Mouse (Mus musculus): ENCODE measurements around the gene Gm20503. TPM values are rescaled to one million over a fixed set of nuclear protein-coding genes. Genes with fewer than 3 reads are reported as not detected.
A peak's percentile ranks its signal among the peaks of the same experiment; 100 is the strongest.

Gene Gm20503
- polyA plus RNA-seq, 1 experiment, result 0.08 TPM

DNA sequence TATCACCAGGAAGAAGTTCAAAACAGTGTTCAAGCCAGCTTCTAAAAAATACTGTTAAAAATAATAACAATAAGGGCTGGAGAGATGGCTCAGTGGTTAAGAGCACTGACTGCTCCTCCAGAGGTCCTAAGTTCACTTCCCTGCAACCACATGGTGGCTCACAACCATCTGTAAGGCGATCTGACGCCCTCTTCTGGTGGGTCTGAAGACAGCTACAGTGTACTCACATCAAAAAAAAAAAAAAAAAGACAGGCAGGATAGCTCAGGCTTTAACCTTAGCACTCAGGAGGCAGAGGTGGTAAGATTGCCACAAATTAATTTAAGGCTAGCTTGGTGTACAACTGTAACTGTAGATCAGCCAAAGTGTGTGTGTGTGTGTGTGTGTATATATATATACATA lies 2.4 kb upstream of the Gm20503 start:
- TF ChIP-seq POLR2A (IDR thresholded peaks at IDR 0.05; ENCODE audit: extremely low read depth, insufficient read depth, low read length), result no peak
- peak; percentile 19; the same call in 1 of the 2 replicates for TF ChIP-seq CTCF (IDR thresholded peaks at IDR 0.05; ENCODE audit: extremely low read depth, insufficient read depth, low read length)
- peaks cover 2% of the 10 kb centered on the region for H3K4me1 ChIP-seq (ENCODE audit: control insufficient read depth, insufficient read depth, low read length)
- no peak overlapping the region for H3K4me3 ChIP-seq (ENCODE audit: insufficient read depth, low read length)
- H3K27ac ChIP-seq (ENCODE audit: insufficient read depth, low read length), result no peak overlapping the region

DNA sequence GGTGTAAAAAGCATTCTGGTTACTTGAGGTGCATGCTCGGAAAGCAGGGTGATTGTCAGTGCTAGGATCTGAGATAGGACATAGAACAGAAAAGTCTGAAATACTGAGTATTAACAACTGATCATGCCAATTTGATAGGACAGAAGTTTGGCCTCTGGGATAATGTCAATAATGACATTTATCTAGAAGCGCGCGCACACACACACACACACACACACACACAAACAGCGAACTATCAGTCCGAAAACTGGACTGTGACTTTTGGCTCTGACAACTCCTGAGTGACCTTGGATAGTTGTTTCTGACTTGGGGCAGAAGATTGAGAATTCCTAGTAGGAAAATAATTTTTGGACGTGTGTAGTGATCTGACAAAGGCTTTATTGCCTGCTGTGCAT lies 793 bp downstream of the Gm20503 start:
- Histone ChIP-seq H3K4me1 (ENCODE audit: control insufficient read depth, insufficient read depth, low read length) (peaks cover 7% of the 10 kb centered on the region), H3K4me3 (ENCODE audit: insufficient read depth, low read length) (peak overlapping the region; percentile 56), H3K27ac (ENCODE audit: insufficient read depth, low read length) (no peak overlapping the region)
- TF ChIP-seq POLR2A (IDR thresholded peaks at IDR 0.05; ENCODE audit: extremely low read depth, insufficient read depth, low read length) (no peak), CTCF (IDR thresholded peaks at IDR 0.05; ENCODE audit: extremely low read depth, insufficient read depth, low read length) (no peak)

- TF ChIP-seq POLR2A (IDR thresholded peaks at IDR 0.05; ENCODE audit: extremely low read depth, insufficient read depth, low read length), result no peak
- no peak for TF ChIP-seq CTCF (IDR thresholded peaks at IDR 0.05; ENCODE audit: extremely low read depth, insufficient read depth, low read length)
- peaks cover 7% of the 10 kb centered on the region for H3K4me1 ChIP-seq (ENCODE audit: control insufficient read depth, insufficient read depth, low read length)
- no peak overlapping the region for H3K27ac ChIP-seq (ENCODE audit: insufficient read depth, low read length)
- H3K4me3 ChIP-seq (ENCODE audit: insufficient read depth, low read length), result no peak overlapping the region
Observed at GRCm38 (mm10) chr4:59006211-59006610, 3.2 kb downstream of the Gm20503 start.

- TF ChIP-seq POLR2A (IDR thresholded peaks at IDR 0.05; ENCODE audit: extremely low read depth, insufficient read depth, low read length), result no peak
Observed at GRCm38 (mm10) chr4:59007016-59007415, 4.0 kb downstream of the Gm20503 start.

DNA sequence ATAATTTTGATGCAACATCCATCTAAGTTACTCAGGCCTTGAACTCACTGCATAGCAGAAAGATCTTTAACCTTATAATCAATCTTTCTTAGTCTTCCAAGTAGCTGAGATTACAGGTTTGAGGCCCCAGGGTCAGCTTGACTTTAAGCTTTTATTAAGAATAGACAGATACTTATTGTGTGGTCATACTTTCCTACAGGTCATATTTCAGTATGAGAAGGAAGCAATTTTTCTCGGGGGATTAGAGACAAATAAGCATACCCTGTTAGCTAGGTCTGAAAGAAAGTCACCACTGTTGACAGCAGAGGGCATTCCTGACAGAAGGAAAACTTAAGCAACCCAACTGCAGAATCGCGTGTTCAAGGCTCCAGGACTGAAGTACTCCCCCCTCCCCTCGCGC lies 5.0 kb downstream of the Gm20503 start:
- TF ChIP-seq CTCF (IDR thresholded peaks at IDR 0.05; ENCODE audit: extremely low read depth, insufficient read depth, low read length) (no peak), POLR2A (IDR thresholded peaks at IDR 0.05; ENCODE audit: extremely low read depth, insufficient read depth, low read length) (no peak)
- Histone ChIP-seq H3K4me3 (ENCODE audit: insufficient read depth, low read length) (no peak overlapping the region), H3K4me1 (ENCODE audit: control insufficient read depth, insufficient read depth, low read length) (peaks cover 7% of the 10 kb centered on the region), H3K27ac (ENCODE audit: insufficient read depth, low read length) (no peak overlapping the region)

More at GRCm38 (mm10) chr4:59007016-59007415, 4.0 kb downstream of the Gm20503 start:
- Histone ChIP-seq H3K4me1 (ENCODE audit: control insufficient read depth, insufficient read depth, low read length) (peaks cover 7% of the 10 kb centered on the region), H3K27ac (ENCODE audit: insufficient read depth, low read length) (no peak overlapping the region), H3K4me3 (ENCODE audit: insufficient read depth, low read length) (no peak overlapping the region)

- H3K4me3 ChIP-seq (ENCODE audit: insufficient read depth, low read length), result no peak overlapping the region
- H3K4me1 ChIP-seq (ENCODE audit: control insufficient read depth, insufficient read depth, low read length), result peaks cover 7% of the 10 kb centered on the region
- H3K27ac ChIP-seq (ENCODE audit: insufficient read depth, low read length), result no peak overlapping the region
- no peak for TF ChIP-seq POLR2A (IDR thresholded peaks at IDR 0.05; ENCODE audit: extremely low read depth, insufficient read depth, low read length)
- no peak for TF ChIP-seq CTCF (IDR thresholded peaks at IDR 0.05; ENCODE audit: extremely low read depth, insufficient read depth, low read length)
Observed at GRCm38 (mm10) chr4:59009186-59009585, 6.2 kb downstream of the Gm20503 start.

DNA sequence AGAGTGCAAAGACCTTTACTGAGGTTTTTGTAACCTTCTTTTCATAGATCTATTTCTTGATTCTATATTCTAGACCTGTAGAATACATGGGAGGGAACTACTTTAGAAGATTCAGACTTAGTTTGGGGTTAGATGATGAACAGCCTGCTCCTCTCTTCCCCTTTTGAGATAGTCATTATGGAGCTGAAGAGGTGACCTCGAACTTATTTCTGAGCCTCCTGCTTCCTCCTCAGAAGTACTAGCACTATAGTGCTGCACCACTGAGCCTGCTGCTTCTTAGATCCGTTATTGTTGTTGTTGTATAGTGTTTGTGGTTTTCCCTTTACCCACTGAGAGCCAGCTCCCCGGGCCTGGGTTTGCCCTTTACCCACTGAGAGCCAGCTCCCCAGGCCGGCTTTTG lies 6.7 kb downstream of the Gm20503 start:
- TF ChIP-seq POLR2A (IDR thresholded peaks at IDR 0.05; ENCODE audit: extremely low read depth, insufficient read depth, low read length), result no peak
- Histone ChIP-seq H3K27ac (ENCODE audit: insufficient read depth, low read length) (no peak overlapping the region), H3K4me3 (ENCODE audit: insufficient read depth, low read length) (no peak overlapping the region), H3K4me1 (ENCODE audit: control insufficient read depth, insufficient read depth, low read length) (peaks cover 7% of the 10 kb centered on the region)

GRCm38 (mm10) chr4:59011446-59011845 lies 8.4 kb downstream of the Gm20503 start:
- no peak for TF ChIP-seq POLR2A (IDR thresholded peaks at IDR 0.05; ENCODE audit: extremely low read depth, insufficient read depth, low read length)
- TF ChIP-seq CTCF (IDR thresholded peaks at IDR 0.05; ENCODE audit: extremely low read depth, insufficient read depth, low read length), result no peak
- H3K27ac ChIP-seq (ENCODE audit: insufficient read depth, low read length), result no peak overlapping the region
- no peak overlapping the region for H3K4me3 ChIP-seq (ENCODE audit: insufficient read depth, low read length)
- H3K4me1 ChIP-seq (ENCODE audit: control insufficient read depth, insufficient read depth, low read length), result peaks cover 2% of the 10 kb centered on the region

GRCm38 (mm10) chr4:59015181-59015580 lies 12.2 kb downstream of the Gm20503 start:
- Histone ChIP-seq H3K4me3 (ENCODE audit: insufficient read depth, low read length) (no peak overlapping the region), H3K27ac (ENCODE audit: insufficient read depth, low read length) (no peak overlapping the region), H3K4me1 (ENCODE audit: control insufficient read depth, insufficient read depth, low read length) (no peaks in the 10 kb centered on the region)
- no peak for TF ChIP-seq CTCF (IDR thresholded peaks at IDR 0.05; ENCODE audit: extremely low read depth, insufficient read depth, low read length)
- no peak for TF ChIP-seq POLR2A (IDR thresholded peaks at IDR 0.05; ENCODE audit: extremely low read depth, insufficient read depth, low read length)

GRCm38 (mm10) chr4:59016922-59017321 lies 13.9 kb downstream of the Gm20503 start:
- TF ChIP-seq POLR2A (IDR thresholded peaks at IDR 0.05; ENCODE audit: extremely low read depth, insufficient read depth, low read length) (no peak), CTCF (IDR thresholded peaks at IDR 0.05; ENCODE audit: extremely low read depth, insufficient read depth, low read length) (no peak)
- no peak overlapping the region for H3K27ac ChIP-seq (ENCODE audit: insufficient read depth, low read length)
- no peaks in the 10 kb centered on the region for H3K4me1 ChIP-seq (ENCODE audit: control insufficient read depth, insufficient read depth, low read length)
- no peak overlapping the region for H3K4me3 ChIP-seq (ENCODE audit: insufficient read depth, low read length)

All from cortical plate, adult 2 months (tissue).